Mouse (Mus musculus): ENCODE results near the gene Glyr1. TPM values are rescaled to one million over a fixed set of nuclear protein-coding genes. Genes with fewer than 3 reads are reported as not detected.

The Glyr1 gene
- polyA plus RNA-seq, 1 experiment from 2014 or later, result 58.9 TPM

- Histone ChIP-seq H3K4me1 (ENCODE audit: control insufficient read depth, insufficient read depth, low read length) (no peaks in the 10 kb centered on the region), H3K9ac (ENCODE audit: low read depth, low read length) (no peak overlapping the region), H3K4me2 (no peak overlapping the region), H3K4me3 (ENCODE audit: low read depth, low read length) (no peak overlapping the region), H3K27me3 (ENCODE audit: control insufficient read depth, insufficient read depth, low read length) (no peaks in the 10 kb centered on the region), H3K27ac (ENCODE audit: low read depth, low read length) (no peak overlapping the region), H3K9me3 (replicated peaks; ENCODE audit: control insufficient read depth, low read length) (no peaks in the 10 kb centered on the region), H3K36me3 (ENCODE audit: control insufficient read depth, insufficient read depth, low read length) (peaks cover 53% of the 10 kb centered on the region)
- no peak for ATAC-seq (replicated peaks; ENCODE audit: insufficient number of reproducible peaks, low FRiP score, low TSS enrichment)
- 94% methylated on average over 3 of the region's 3 CpGs for WGBS (ENCODE audit: insufficient replicate concordance)
These were observed 25.6 kb downstream of the Glyr1 start for GRCm38 (mm10) chr16:5024021-5024420.

- H3K4me2 ChIP-seq, result no peak overlapping the region
- H3K4me1 ChIP-seq (ENCODE audit: control insufficient read depth, insufficient read depth, low read length), result peaks cover 9% of the 10 kb centered on the region; the same call in 1 of the 2 replicates
- H3K27me3 ChIP-seq (ENCODE audit: control insufficient read depth, insufficient read depth, low read length), result no peaks in the 10 kb centered on the region
- WGBS (ENCODE audit: insufficient replicate concordance), result 86% methylated on average over 4 of the region's 4 CpGs
- ATAC-seq (replicated peaks; ENCODE audit: insufficient number of reproducible peaks, low FRiP score, low TSS enrichment), result no peak
- H3K36me3 ChIP-seq (ENCODE audit: control insufficient read depth, insufficient read depth, low read length), result peaks cover 36% of the 10 kb centered on the region
- no peak overlapping the region for H3K27ac ChIP-seq (ENCODE audit: low read depth, low read length)
- no peaks in the 10 kb centered on the region for H3K9me3 ChIP-seq (replicated peaks; ENCODE audit: control insufficient read depth, low read length)
- no peak overlapping the region for H3K4me3 ChIP-seq (ENCODE audit: low read depth, low read length)
- H3K9ac ChIP-seq (ENCODE audit: low read depth, low read length), result no peak overlapping the region
These were observed 35.1 kb downstream of the Glyr1 start for GRCm38 (mm10) chr16:5014578-5014977.

- peaks cover 9% of the 10 kb centered on the region; the same call in 1 of the 2 replicates for H3K4me1 ChIP-seq (ENCODE audit: control insufficient read depth, insufficient read depth, low read length)
- no peaks in the 10 kb centered on the region for H3K9me3 ChIP-seq (replicated peaks; ENCODE audit: control insufficient read depth, low read length)
- H3K9ac ChIP-seq (ENCODE audit: low read depth, low read length), result peak within 1 kb of the TSS; percentile 78
- H3K4me3 ChIP-seq (ENCODE audit: low read depth, low read length), result peak within 1 kb of the TSS; percentile 72
- 0 out of 2 replicates have a peak within 1 kb of the TSS, but pooled peaks have one; percentile 25 for H3K27ac ChIP-seq (ENCODE audit: low read depth, low read length)
- H3K4me2 ChIP-seq, result peak within 1 kb of the TSS; percentile 94
- under 1% methylated on average over 63 of the region's 63 CpGs for WGBS (ENCODE audit: insufficient replicate concordance)
- H3K27me3 ChIP-seq (ENCODE audit: control insufficient read depth, insufficient read depth, low read length), result no peaks in the 10 kb centered on the region
- ATAC-seq (replicated peaks; ENCODE audit: insufficient number of reproducible peaks, low FRiP score, low TSS enrichment), result peak; percentile 96
- H3K36me3 ChIP-seq (ENCODE audit: control insufficient read depth, insufficient read depth, low read length), result peaks cover 23% of the 10 kb centered on the region
These were observed 36.4 kb downstream of the Glyr1 start, which contains the start of gene Rogdi for GRCm38 (mm10) chr16:5013054-5013838. TSS of gene Rogdi (minus strand) at chr16:5013553.

- Histone ChIP-seq H3K27me3 (ENCODE audit: control insufficient read depth, insufficient read depth, low read length) (no peaks in the 10 kb centered on the region), H3K9me3 (replicated peaks; ENCODE audit: control insufficient read depth, low read length) (no peaks in the 10 kb centered on the region), H3K4me1 (ENCODE audit: control insufficient read depth, insufficient read depth, low read length) (peaks cover 11% of the 10 kb centered on the region; the same call in 1 of the 2 replicates), H3K9ac (ENCODE audit: low read depth, low read length) (peak overlapping the region; percentile 78), H3K4me3 (ENCODE audit: low read depth, low read length) (peak overlapping the region; percentile 72), H3K4me2 (peak overlapping the region; percentile 94), H3K36me3 (ENCODE audit: control insufficient read depth, insufficient read depth, low read length) (peaks cover 16% of the 10 kb centered on the region), H3K27ac (ENCODE audit: low read depth, low read length) (0 out of 2 replicates have a peak overlapping the region, but pooled peaks have one; percentile 25)
- ATAC-seq (replicated peaks; ENCODE audit: insufficient number of reproducible peaks, low FRiP score, low TSS enrichment), result no peak
- 58% methylated on average over 13 of the region's 13 CpGs for WGBS (ENCODE audit: insufficient replicate concordance)
These were observed 37.3 kb downstream of the Glyr1 start for GRCm38 (mm10) chr16:5012036-5013005.

GRCm38 (mm10) chr16:5011285-5011684 lies 38.4 kb downstream of the Glyr1 start:
- Histone ChIP-seq H3K9me3 (replicated peaks; ENCODE audit: control insufficient read depth, low read length) (no peaks in the 10 kb centered on the region), H3K4me2 (no peak overlapping the region), H3K9ac (ENCODE audit: low read depth, low read length) (no peak overlapping the region), H3K4me3 (ENCODE audit: low read depth, low read length) (no peak overlapping the region), H3K27ac (ENCODE audit: low read depth, low read length) (no peak overlapping the region), H3K27me3 (ENCODE audit: control insufficient read depth, insufficient read depth, low read length) (no peaks in the 10 kb centered on the region), H3K36me3 (ENCODE audit: control insufficient read depth, insufficient read depth, low read length) (peaks cover 11% of the 10 kb centered on the region), H3K4me1 (ENCODE audit: control insufficient read depth, insufficient read depth, low read length) (peaks cover 15% of the 10 kb centered on the region; the same call in 1 of the 2 replicates)
- WGBS (ENCODE audit: insufficient replicate concordance), result 85% methylated on average over 7 of the region's 7 CpGs
- no peak for ATAC-seq (replicated peaks; ENCODE audit: insufficient number of reproducible peaks, low FRiP score, low TSS enrichment)

- peaks cover 15% of the 10 kb centered on the region; the same call in 1 of the 2 replicates for H3K4me1 ChIP-seq (ENCODE audit: control insufficient read depth, insufficient read depth, low read length)
- no peak overlapping the region for H3K27ac ChIP-seq (ENCODE audit: low read depth, low read length)
- no peak for ATAC-seq (replicated peaks; ENCODE audit: insufficient number of reproducible peaks, low FRiP score, low TSS enrichment)
- H3K27me3 ChIP-seq (ENCODE audit: control insufficient read depth, insufficient read depth, low read length), result no peaks in the 10 kb centered on the region
- H3K4me2 ChIP-seq, result no peak overlapping the region
- no peaks in the 10 kb centered on the region for H3K9me3 ChIP-seq (replicated peaks; ENCODE audit: control insufficient read depth, low read length)
- no peak overlapping the region for H3K9ac ChIP-seq (ENCODE audit: low read depth, low read length)
- peaks cover 8% of the 10 kb centered on the region for H3K36me3 ChIP-seq (ENCODE audit: control insufficient read depth, insufficient read depth, low read length)
- WGBS (ENCODE audit: insufficient replicate concordance), result 85% methylated on average over 10 of the region's 10 CpGs
- no peak overlapping the region for H3K4me3 ChIP-seq (ENCODE audit: low read depth, low read length)
These were observed 39.2 kb downstream of the Glyr1 start for GRCm38 (mm10) chr16:5010371-5010935.

- Histone ChIP-seq H3K9ac (ENCODE audit: low read depth, low read length) (no peak overlapping the region), H3K36me3 (ENCODE audit: control insufficient read depth, insufficient read depth, low read length) (no peaks in the 10 kb centered on the region), H3K4me3 (ENCODE audit: low read depth, low read length) (no peak overlapping the region), H3K9me3 (replicated peaks; ENCODE audit: control insufficient read depth, low read length) (no peaks in the 10 kb centered on the region), H3K27me3 (ENCODE audit: control insufficient read depth, insufficient read depth, low read length) (no peaks in the 10 kb centered on the region), H3K4me2 (no peak overlapping the region), H3K27ac (ENCODE audit: low read depth, low read length) (no peak overlapping the region), H3K4me1 (ENCODE audit: control insufficient read depth, insufficient read depth, low read length) (peaks cover 15% of the 10 kb centered on the region; the same call in 1 of the 2 replicates)
- ATAC-seq (replicated peaks; ENCODE audit: insufficient number of reproducible peaks, low FRiP score, low TSS enrichment), result no peak
- 77% methylated on average over 12 of the region's 12 CpGs for WGBS (ENCODE audit: insufficient replicate concordance)
These were observed 41.6 kb downstream of the Glyr1 start for GRCm38 (mm10) chr16:5008076-5008475.

GRCm38 (mm10) chr16:5007492-5007891 lies 42.2 kb downstream of the Glyr1 start:
- H3K4me1 ChIP-seq (ENCODE audit: control insufficient read depth, insufficient read depth, low read length), result peaks cover 10% of the 10 kb centered on the region; the same call in 1 of the 2 replicates
- H3K4me2 ChIP-seq, result no peak overlapping the region
- H3K27ac ChIP-seq (ENCODE audit: low read depth, low read length), result no peak overlapping the region
- 0 out of 2 replicates have a peak, but pooled peaks have one; percentile 16 for ATAC-seq (replicated peaks; ENCODE audit: insufficient number of reproducible peaks, low FRiP score, low TSS enrichment)
- H3K4me3 ChIP-seq (ENCODE audit: low read depth, low read length), result no peak overlapping the region
- no peaks in the 10 kb centered on the region for H3K27me3 ChIP-seq (ENCODE audit: control insufficient read depth, insufficient read depth, low read length)
- H3K9ac ChIP-seq (ENCODE audit: low read depth, low read length), result no peak overlapping the region; the same call in 1 of the 2 replicates
- 56% methylated on average over 6 of the region's 6 CpGs for WGBS (ENCODE audit: insufficient replicate concordance)
- no peaks in the 10 kb centered on the region for H3K9me3 ChIP-seq (replicated peaks; ENCODE audit: control insufficient read depth, low read length)
- no peaks in the 10 kb centered on the region for H3K36me3 ChIP-seq (ENCODE audit: control insufficient read depth, insufficient read depth, low read length)
